Mouse (Mus musculus) heart, embryonic 15.5 days (tissue): ENCODE measurements around the gene Bace2. TPM values are rescaled to one million over a fixed set of nuclear protein-coding genes. Genes with fewer than 3 reads are reported as not detected.

ENCODE experiments used
- ATAC-seq: fragments of 200-750 bp; cut with Nextera tagmentation; replicated peaks from 2 replicates; pipeline ENCODE4 v1.8.0; 2017; ENCODE audit warnings: low read depth, moderate TSS enrichment; ENCODE audit not compliant: insufficient number of reproducible peaks, insufficient read depth, low FRiP score
- H3K27ac ChIP-seq: fragments of 300-500 bp; sonication (generic); 2 replicates; pipeline ENCODE4 v1.5.1; 2015; ENCODE audit warnings: mild to moderate bottlenecking, inconsistent platforms
- H3K27me3 ChIP-seq: fragments of 300-500 bp; sonication (generic); 2 replicates; pipeline ENCODE4 v1.6.1; 2015; ENCODE audit warnings: inconsistent platforms
- H3K36me3 ChIP-seq: fragments of 300-500 bp; sonication (generic); 2 replicates; pipeline ENCODE4 v1.6.1; 2015; ENCODE audit warnings: mild to moderate bottlenecking, inconsistent platforms
- H3K4me1 ChIP-seq: fragments of 300-500 bp; sonication (generic); replicated peaks from 2 replicates; pipeline ENCODE4 v1.6.1; 2015; ENCODE audit warnings: inconsistent platforms
- H3K4me2 ChIP-seq: fragments of 300-500 bp; sonication (generic); 2 replicates; pipeline ENCODE4 v1.6.1; 2015; ENCODE audit warnings: inconsistent platforms, mild to moderate bottlenecking, moderate library complexity
- H3K4me3 ChIP-seq: fragments of 300-500 bp; sonication (generic); 2 replicates; pipeline ENCODE4 v1.5.1; 2015; ENCODE audit warnings: mild to moderate bottlenecking, inconsistent platforms
- H3K9ac ChIP-seq: fragments of 300-500 bp; sonication (generic); 2 replicates; pipeline ENCODE4 v1.6.1; 2015; ENCODE audit warnings: mild to moderate bottlenecking, inconsistent platforms
- H3K9me3 ChIP-seq: fragments of 300-500 bp; sonication (generic); replicated peaks from 2 replicates; pipeline ENCODE4 v1.6.1; 2016; ENCODE audit warnings: inconsistent platforms
- WGBS: fragments of 180-500 bp; shearing (Covaris S2); methylation state at CpG from one replicate; pipeline ENCODE4 v1.1.7; 2015; ENCODE audit warnings: mixed read lengths; 5-methylcytosine and 5-hydroxymethylcytosine counted together
- polyA plus RNA-seq: library from polyadenylated mRNA; unstranded; fragments of >200 nt; fragmentation: Nextera tagmentation; extraction: Ambion mirVana; gene quantifications from 2 replicates; pipeline ENCODE4 v1.2.1, GENCODE M21; 2015

The Bace2 gene
- polyA plus RNA-seq, 1 experiment from 2014 or later = 49.2 TPM

DNA sequence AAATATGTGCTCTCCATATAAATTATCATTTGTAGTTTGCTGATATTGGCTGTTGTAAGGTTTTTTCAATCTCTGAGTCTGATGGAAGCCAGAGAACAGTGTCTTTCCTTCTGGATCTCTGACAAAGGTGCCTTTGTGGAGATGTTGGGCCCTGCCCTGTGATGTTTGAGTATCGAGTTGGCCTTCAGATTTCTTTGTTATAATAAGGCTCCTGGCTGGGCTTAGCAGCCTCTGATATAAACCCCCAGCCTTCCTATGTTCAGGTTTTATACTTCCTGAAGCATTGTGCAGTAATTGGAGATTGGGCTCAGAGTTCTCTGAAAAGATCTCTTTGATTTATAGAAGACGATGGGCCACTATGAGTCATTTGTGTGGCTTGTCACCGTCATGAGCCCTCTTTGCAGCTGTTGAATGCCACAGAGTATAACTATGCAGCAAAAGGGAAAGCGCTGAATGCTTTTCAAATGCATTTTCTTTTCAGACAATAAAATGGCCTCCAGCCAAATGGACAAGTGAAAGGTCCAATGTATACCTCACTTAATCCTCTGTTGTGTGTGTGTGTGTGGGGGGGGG, 45.8 kb downstream of the Bace2 start:
- H3K27ac ChIP-seq = no peak overlapping the region
- no peak overlapping the region for H3K4me3 ChIP-seq
- no peak overlapping the region for H3K9ac ChIP-seq
- H3K27me3 ChIP-seq = no peaks in the 10 kb centered on the region
- 0 out of 2 replicates have a peak, but pooled peaks cover 5% of the 10 kb centered on the region for H3K4me1 ChIP-seq
- no peaks in the 10 kb centered on the region for H3K36me3 ChIP-seq
- no peaks in the 10 kb centered on the region for H3K9me3 ChIP-seq
- ATAC-seq = no peak
- H3K4me2 ChIP-seq = no peak overlapping the region
- WGBS = 62% methylated on average over 4 of the region's 4 CpGs

DNA sequence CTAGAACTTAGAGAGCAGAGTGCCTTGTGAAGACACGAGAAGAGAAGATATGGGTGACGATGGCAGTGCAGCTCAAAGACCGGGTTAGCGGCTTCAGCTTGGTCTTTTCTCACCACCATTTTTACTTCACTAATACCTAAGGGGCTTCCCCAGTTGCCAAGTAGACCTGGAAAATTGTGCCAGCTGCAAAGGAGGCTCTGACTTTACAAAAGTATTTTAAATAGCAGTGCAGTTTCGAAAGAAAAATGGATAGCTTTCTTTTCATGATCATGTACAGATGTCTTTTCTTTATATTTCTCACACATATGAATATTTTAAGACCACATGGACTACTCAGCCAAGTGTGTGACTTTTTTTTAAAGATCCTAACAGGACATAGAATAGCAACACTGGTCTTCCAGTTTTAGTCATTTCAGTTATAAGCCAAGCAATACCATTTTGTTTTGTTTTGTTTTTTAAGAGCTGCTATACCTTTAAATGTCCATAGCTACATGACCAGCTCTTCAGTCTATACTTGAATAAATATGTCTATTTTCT, 49.0 kb downstream of the Bace2 start:
- 84% methylated on average over 5 of the region's 5 CpGs for WGBS
- no peak for ATAC-seq

DNA sequence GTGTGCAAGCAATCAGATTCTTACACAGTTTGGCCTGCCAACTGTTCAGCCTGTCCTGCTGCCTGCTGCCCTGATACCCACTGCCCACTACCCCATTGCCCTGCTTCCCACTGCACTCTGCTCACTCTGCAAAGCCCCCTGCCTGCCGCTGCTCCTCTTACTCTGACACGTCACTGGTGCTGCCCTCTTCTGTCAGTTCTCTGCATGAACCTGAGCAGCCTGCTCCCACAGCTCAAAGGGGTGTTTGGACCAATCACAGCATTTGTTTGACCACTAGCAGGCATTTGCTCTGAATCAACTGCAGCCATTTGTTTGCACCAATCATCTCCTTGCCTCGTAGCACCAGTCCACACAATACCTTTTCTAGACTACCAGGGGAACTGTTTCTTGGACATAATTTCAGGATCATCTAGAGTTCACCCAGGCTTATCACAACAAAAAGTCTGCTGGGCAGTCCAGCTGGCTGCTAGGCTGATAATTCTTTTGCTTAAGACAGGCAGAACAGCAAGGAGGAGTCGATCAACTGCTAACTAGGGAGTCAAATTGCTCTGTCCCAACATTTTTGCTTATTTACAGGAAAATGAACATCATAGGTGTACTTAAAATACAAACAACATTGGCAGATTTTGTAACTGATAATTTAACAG, 61.5 kb downstream of the Bace2 start:
- ATAC-seq = peak; percentile 60; the same call in 1 of the 2 replicates
- no peak overlapping the region for H3K9ac ChIP-seq
- WGBS = 14% methylated on average over 4 of the region's 4 CpGs

More for the DNA sequence above, 49.0 kb downstream of the Bace2 start:
- Histone ChIP-seq H3K27ac (no peak overlapping the region), H3K4me2 (no peak overlapping the region), H3K4me3 (no peak overlapping the region), H3K4me1 (0 out of 2 replicates have a peak, but pooled peaks cover 5% of the 10 kb centered on the region), H3K9me3 (no peaks in the 10 kb centered on the region), H3K36me3 (no peaks in the 10 kb centered on the region), H3K27me3 (no peaks in the 10 kb centered on the region), H3K9ac (no peak overlapping the region)

DNA sequence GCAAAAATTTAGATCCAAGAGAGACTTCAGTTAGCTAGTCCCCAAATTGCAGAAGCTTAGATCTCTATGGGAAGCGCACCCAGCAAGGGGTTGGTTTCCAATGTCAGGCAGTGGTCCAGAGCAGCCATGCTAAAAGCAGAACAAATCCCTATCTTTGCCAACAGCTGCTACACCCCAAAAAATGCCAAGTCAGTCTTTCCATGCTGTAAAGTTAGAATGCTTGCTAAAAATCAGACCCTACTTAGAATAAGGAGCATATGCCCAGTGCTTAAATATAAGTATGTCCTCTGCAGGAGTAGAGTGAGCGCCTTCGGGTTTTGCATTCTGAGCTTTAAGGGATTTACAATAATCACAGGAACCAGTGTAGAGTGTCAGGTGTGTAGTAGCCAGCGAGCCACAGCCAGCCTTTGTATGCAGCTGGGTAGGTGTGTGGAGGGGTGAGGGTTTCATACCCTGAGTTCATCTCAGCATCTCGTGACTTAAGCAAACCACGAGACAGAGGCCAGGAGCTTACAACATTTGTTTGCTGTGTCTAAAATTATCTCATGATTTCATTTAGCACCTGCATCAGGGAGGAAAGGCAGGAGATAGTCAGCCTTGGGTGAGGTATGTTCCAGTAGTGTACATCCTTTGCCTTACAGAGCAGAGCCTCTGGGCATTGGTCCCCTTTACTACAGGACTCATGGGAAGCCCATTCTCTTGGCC, 62.4 kb downstream of the Bace2 start:
- no peaks in the 10 kb centered on the region for H3K9me3 ChIP-seq
- H3K27ac ChIP-seq = no peak overlapping the region
- H3K4me2 ChIP-seq = no peak overlapping the region
- WGBS = 82% methylated on average over 6 of the region's 6 CpGs
- H3K9ac ChIP-seq = no peak overlapping the region
- H3K4me3 ChIP-seq = no peak overlapping the region
- ATAC-seq = no peak
- H3K27me3 ChIP-seq = no peaks in the 10 kb centered on the region
- no peaks in the 10 kb centered on the region for H3K36me3 ChIP-seq
- peaks cover 15% of the 10 kb centered on the region for H3K4me1 ChIP-seq

More for the DNA sequence above, 61.5 kb downstream of the Bace2 start:
- Histone ChIP-seq H3K27ac (no peak overlapping the region), H3K36me3 (no peaks in the 10 kb centered on the region), H3K4me2 (no peak overlapping the region), H3K4me1 (peaks cover 15% of the 10 kb centered on the region), H3K27me3 (no peaks in the 10 kb centered on the region), H3K9me3 (no peaks in the 10 kb centered on the region), H3K4me3 (no peak overlapping the region)

DNA sequence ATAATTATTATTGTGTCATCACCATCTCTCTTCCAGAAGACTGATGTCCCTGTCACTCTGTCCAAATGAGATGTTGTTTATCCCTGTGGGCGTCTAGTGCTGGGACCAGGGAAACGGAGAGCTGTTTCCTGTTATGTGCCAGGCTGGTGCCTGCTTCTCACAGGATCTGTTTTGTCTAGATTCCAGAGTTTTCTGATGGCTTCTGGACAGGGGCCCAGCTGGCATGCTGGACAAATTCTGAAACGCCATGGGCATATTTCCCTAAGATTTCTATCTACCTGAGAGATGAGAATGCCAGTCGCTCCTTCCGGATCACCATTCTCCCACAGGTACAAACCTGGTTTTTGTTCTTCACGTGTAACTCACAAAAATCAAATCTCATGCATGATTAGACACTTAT, 65.1 kb downstream of the Bace2 start:
- no peak for ATAC-seq
- Histone ChIP-seq H3K4me3 (no peak overlapping the region), H3K4me1 (peaks cover 15% of the 10 kb centered on the region), H3K9me3 (no peaks in the 10 kb centered on the region), H3K9ac (no peak overlapping the region), H3K27me3 (no peaks in the 10 kb centered on the region), H3K4me2 (no peak overlapping the region), H3K36me3 (no peaks in the 10 kb centered on the region), H3K27ac (no peak overlapping the region)
- WGBS = 67% methylated on average over 6 of the region's 6 CpGs

DNA sequence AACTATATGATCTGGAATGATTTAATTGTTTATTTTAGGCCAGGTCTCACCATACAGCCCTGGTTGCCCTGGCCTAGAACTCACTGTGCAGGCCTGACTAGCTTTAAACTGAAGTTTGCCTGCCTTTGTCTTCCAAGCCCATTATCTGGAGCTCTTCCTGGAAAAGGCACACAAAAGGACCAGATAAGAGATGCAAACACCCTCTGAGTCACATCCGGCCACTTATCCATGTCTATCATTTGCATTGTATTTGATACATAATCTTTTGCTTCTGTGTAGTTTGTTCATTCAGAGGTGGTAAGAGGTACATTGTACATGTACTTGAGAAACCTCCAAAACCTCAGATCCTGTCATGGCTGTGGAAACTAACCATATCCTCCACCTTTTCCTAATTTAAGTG, 67.1 kb downstream of the Bace2 start:
- Histone ChIP-seq H3K4me2 (no peak overlapping the region), H3K9me3 (no peaks in the 10 kb centered on the region), H3K27ac (no peak overlapping the region), H3K9ac (no peak overlapping the region), H3K4me3 (no peak overlapping the region), H3K36me3 (no peaks in the 10 kb centered on the region), H3K27me3 (no peaks in the 10 kb centered on the region), H3K4me1 (peaks cover 9% of the 10 kb centered on the region)
- 57% methylated on average over 1 of the region's 1 CpGs for WGBS
- ATAC-seq = no peak

DNA sequence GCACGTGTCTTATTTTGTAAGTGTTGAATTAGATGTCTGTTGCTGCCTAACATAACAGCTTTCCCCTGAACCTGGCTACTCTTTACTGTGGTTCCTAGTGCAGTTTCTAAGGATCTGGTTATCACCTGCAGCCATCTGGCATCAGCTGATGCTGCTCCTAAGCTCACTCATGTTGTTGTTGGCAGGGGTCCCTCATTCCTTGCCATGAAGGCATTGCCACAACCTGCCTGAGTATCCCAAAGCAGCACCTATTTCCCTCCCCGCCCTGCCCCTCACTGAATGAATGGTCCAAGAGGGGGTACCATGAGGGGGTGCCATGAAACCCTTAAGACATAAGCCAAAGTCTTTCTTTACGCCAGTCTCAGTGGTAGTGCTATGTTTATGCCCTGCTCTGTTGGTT, 71.5 kb downstream of the Bace2 start:
- no peaks in the 10 kb centered on the region for H3K36me3 ChIP-seq
- 70% methylated on average over 3 of the region's 3 CpGs for WGBS
- H3K27me3 ChIP-seq = no peaks in the 10 kb centered on the region
- H3K27ac ChIP-seq = no peak overlapping the region
- H3K9me3 ChIP-seq = no peaks in the 10 kb centered on the region
- no peak overlapping the region for H3K4me3 ChIP-seq
- ATAC-seq = no peak
- H3K4me1 ChIP-seq = no peaks in the 10 kb centered on the region
- no peak overlapping the region for H3K4me2 ChIP-seq
- H3K9ac ChIP-seq = no peak overlapping the region

DNA sequence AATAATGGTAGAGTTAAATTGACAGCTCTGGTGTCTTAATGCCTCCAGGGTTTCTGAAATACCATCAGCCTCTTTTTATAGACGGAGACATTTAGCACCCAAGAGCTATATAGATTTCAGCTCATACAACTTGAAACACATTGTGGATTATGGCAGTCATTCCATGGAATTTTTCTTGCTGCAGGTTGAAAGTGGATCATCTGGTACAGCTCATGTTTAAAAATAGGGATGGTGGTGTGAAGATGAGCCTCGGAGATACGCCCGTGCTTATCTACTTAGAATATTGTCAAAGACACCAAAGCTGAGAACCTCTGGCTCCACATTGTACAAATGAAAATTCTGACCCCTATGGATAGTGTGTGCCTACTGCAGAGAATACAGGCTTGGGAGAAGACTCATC, 73.5 kb downstream of the Bace2 start:
- Histone ChIP-seq H3K27ac (no peak overlapping the region), H3K9ac (no peak overlapping the region), H3K4me3 (no peak overlapping the region), H3K9me3 (no peaks in the 10 kb centered on the region), H3K27me3 (no peaks in the 10 kb centered on the region), H3K4me1 (no peaks in the 10 kb centered on the region), H3K4me2 (no peak overlapping the region), H3K36me3 (no peaks in the 10 kb centered on the region)
- WGBS = 70% methylated on average over 4 of the region's 4 CpGs
- no peak for ATAC-seq

DNA sequence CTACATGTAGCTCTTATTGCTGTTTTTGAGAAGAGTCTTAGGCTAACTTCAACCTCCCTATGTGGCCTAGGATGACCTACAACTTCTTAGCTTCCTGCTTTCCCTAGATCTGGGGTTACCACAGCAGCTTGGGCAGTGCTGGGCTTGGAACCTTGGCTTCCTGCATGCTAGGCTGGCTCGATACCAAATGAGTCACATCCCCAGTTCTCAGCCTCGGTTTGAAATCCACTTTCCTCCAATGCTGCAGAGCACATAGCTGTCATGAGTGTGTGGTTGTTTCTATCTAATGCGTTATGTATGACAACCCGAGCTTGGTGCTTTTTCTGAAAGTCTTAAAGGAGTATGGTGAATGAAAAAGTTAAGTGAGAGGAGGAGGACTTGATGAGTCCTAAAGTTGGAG, 74.8 kb downstream of the Bace2 start:
- Histone ChIP-seq H3K27me3 (no peaks in the 10 kb centered on the region), H3K4me1 (no peaks in the 10 kb centered on the region), H3K27ac (no peak overlapping the region), H3K36me3 (no peaks in the 10 kb centered on the region), H3K9ac (no peak overlapping the region), H3K9me3 (no peaks in the 10 kb centered on the region), H3K4me3 (no peak overlapping the region), H3K4me2 (no peak overlapping the region)
- WGBS = 36% methylated on average over 4 of the region's 4 CpGs
- no peak for ATAC-seq

DNA sequence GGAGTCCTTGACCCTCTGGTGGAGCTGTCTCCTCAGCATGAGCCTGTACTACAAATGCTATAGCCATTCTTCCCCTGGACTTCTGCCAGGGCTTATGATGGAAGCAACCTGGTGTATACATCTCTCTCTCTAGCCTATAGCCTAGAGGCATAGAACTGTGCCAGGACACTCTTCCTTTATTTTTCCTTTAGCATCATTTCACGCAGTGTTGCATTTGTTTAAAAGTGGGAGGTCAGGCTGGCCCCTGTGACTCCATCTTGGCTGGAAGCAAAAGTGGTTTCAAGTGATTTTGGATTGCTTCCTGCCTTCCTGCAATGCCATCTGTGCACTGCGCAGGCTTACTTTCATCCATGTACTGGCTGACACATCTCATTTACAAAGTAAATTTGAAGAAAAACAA, 77.7 kb downstream of the Bace2 start:
- no peak for ATAC-seq
- WGBS = 76% methylated on average over 2 of the region's 2 CpGs
- Histone ChIP-seq H3K27me3 (no peaks in the 10 kb centered on the region), H3K27ac (no peak overlapping the region), H3K9me3 (no peaks in the 10 kb centered on the region), H3K4me3 (no peak overlapping the region), H3K9ac (no peak overlapping the region), H3K4me2 (no peak overlapping the region), H3K4me1 (no peaks in the 10 kb centered on the region), H3K36me3 (no peaks in the 10 kb centered on the region)

DNA sequence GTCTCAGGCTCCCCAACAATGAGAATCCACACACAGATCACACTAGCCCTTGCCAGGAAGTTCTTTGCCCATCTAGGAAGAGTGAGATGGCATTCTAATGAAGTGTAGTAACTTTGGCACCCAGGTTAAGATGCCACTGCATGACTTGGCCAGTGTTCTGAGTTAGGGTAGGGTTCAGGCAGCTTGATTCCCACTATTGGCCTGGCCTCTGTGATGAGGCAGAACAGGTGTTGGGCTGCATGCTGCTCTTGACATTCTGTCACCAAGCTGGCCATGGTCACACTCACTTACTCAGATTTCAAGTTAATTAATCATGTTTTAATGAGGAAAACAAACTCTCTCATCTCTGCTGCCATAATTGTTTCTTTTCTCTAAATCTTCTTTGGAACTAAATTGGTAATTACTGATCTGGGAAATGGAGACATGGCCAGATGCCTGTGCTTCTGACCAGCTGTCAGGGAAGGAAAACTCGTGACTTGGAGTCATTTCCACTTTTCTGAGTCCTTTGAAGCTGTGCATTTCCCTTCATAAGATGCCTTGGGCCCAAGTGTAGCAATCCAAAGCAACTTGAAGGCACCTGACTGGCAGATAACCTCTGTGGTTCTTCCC, 81.0 kb downstream of the Bace2 start:
- H3K27ac ChIP-seq = no peak overlapping the region
- no peak overlapping the region for H3K9ac ChIP-seq
- no peaks in the 10 kb centered on the region for H3K9me3 ChIP-seq
- no peaks in the 10 kb centered on the region for H3K36me3 ChIP-seq
- no peak overlapping the region for H3K4me3 ChIP-seq
- no peaks in the 10 kb centered on the region for H3K27me3 ChIP-seq
- ATAC-seq = no peak
- no peaks in the 10 kb centered on the region for H3K4me1 ChIP-seq
- H3K4me2 ChIP-seq = no peak overlapping the region
- 40% methylated on average over 1 of the region's 1 CpGs for WGBS
